Mouse (Mus musculus): ENCODE measurements around the gene Skor1.

Skor1 gene

DNA sequence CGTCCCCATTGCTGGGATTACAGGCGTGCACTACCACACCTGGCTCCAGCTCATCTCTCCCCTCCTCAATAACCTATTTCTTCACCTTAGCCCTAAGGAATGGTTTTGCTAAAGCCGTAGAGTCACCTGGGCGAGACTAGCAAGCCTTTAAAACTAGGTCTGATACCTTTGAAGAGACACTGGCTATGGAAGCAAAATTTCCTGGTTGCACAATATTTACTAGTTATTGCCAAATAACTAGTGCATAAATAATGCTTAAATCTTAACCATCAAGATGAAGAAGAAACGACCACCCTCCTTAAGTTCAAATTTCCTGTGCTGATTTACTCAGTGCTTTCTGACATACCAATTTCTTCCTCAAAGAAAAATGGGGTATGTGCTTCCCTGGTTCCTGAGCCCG is 15.1 kb downstream of the Skor1 start:
- DNase-seq (ENCODE audit: low spot score): no peak

DNA sequence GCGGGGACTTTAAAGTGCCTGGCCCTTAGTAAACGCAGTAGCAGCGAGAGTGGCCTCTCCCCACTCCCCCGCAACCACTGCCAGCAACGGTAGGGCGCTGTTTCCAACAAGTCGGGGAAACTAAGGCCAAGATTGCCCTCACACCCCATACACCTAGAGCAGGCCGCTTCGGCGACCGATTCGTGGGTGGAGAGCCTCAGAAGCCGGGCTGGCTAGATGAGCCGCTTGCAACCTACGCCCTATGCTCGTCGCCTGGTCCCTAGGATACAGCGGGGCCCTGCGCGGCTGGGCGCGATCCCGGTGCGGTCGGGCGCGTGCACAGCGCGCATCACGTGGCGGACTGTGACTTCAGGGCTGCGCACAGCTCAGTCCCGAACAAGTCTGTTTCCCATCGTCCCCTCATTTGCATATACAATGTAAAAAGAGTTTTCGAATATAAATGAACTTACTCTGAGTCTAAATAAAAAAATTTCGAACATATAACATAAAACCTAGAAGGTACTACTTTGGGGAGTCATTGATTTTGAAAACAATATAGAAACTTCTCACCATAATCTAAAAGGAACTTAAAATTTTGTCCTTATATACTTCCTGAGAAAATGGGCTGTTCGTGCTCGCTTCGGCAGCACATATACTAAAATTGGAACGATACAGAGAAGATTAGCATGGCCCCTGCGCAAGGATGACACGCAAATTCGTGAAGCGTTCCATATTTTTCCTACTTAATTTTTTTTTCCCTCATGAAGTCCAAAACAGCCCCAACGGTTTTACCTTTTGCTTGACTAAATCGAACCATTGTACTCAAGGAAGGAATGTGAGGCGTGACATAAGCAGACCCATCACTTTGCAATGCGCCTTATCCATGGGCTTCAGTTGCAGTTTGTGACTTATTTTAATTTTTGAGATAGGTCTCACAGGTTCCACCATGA is 15.8 kb downstream of the Skor1 start:
- DNase-seq (ENCODE audit: low spot score): peak; percentile 84

DNA sequence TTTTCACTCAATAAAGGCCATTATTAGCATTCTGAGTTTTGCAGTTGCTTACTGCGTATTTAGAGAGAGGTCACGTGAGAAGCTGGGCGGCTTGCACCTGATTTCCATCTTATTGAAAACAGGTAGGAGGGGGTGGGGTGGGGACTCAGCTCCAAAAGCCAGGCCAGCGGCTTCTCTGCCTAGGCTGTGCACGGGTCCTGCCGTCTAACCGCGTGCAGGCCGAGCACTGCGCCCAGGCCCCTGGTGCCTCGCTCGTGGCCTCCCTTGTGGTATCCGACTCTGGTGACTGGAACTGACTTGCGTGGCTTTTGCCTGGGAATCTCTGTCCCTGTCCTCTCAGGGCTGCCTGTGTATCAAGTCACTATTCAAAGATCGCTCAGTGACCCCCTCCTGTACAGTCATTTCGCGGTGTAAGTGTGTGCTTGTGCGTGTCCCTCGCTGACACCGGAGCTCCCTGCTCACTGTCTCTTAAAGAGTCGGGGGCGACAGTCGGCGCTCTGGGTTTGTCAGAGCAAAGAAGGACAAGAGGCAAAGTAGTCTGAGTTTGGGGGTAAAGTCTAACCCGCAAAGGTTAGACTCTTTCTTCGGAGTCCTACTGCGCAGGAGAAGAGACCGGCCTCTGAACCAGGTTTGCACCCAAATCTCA is 16.7 kb downstream of the Skor1 start:
- DNase-seq (ENCODE audit: low spot score): peak; percentile 40

DNA sequence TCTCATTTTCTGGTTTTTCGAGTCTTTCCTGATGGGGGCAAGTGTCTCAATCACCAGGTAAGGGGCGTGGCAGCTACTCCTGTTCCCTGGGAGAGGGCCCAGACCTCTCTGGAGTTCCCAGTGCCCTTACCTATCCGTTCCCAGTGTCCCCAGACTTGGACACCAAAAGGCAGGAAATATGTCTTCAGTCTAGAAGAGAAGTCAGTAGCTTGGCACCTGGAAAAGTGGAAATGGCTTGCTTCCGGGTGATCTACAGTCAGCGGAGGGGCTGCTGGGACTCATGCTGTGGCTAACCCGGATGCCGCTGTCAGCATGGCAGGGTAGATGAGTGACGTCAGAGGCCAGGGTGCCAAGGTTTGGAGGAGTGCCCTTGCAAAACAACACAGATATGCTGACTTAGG is 19.1 kb downstream of the Skor1 start:
- DNase-seq (ENCODE audit: low spot score): no peak

DNA sequence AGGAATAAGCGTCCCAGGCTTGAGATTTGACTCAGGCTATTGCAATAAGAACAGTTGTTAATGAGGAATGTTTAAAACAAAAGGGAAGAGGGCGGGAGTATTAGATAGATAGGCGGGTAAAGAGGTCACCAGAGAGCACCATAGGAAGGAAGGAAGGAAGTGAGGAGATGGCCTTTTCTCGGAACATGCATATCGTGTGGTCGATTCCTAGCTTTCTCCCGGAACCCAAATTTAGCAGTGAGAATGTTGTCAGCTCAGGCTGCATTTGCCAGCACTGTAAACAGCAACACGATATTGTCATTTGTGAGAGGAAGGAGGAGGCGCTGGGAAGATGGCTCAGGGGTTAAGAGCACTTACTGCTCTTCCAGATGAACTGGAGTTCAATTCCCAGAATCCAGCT is 24.2 kb downstream of the Skor1 start:
- DNase-seq (ENCODE audit: low spot score): no peak

DNA sequence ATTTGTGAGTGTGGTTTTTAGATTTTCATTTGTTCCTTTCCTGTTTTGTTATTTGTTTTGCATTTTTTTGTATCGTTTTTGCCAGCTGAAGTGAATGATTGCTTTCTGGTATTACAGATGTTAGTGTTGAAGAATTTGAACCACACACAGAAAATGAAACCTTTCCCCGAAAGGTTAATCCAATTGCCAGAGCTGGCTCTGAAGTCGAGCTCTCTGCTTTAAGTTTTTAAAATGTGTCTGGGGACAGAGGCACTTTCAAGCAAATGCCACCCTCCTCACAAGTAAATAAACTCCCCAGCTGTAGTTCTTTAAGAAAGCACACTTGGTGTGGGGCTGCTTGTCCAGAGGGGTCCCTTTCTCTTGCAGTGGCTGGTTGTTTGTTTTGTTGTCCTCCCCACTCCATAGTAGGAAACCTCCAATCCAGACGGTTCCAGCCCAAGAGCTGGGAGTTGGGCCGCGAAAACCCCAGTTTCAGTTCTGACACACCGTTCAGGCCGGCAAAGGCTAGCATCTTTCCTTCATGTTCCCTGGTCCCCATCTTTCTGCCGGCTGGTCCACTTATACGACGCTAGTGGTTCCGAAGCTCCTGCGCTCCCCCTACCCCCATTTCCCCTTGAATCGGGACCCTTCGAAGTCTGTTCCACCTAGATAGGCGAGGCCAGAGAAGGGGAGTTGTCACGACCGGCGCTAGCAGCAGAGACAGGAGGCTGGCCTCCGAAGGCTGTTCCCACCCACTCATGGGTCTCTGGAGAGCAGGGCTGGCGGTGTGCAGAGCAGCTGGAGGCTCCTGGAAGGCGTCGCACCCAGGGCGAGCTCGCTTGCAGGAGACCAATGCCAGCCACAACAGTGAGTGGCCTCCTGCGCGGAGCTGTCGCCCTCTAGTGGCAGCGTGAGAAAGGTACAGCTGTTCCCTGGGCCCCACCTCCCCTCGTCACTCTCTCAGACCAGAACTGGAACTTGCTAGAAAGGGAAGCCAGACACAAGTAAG is 25.0 kb downstream of the Skor1 start:
- peak; percentile 80 for DNase-seq (ENCODE audit: low spot score)

DNA sequence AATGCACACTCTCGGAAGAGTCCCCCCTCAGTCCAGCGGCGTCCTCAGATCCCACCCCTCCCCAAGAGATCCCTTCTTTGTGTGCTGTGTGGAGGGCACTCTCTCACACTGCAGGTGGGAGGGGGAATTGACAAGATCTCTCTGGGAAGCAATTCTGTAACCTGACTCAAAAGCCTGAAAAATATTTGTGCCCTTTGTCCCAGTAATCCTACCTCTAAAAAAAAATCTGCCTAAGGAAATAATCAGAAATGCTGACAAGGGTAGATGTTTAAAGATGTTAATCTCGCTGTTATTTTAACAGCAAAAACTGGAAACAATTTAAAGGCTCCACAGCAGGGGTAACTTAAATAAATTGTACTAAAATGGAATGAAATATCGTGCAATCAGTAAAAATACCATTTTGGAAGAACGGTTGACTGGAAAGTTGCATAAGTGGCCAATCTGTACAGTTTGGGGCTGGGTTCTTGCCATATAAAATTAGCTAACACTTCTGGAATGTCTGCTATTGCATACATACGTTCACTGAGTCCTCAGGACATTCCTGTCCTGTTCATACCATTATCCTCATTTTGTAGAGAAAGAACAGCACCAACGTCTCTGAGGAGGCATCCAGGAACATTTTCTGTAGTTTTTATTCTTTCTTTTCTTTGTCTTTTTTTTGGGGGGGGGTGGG is 26.5 kb downstream of the Skor1 start:
- DNase-seq (ENCODE audit: low spot score): no peak

DNA sequence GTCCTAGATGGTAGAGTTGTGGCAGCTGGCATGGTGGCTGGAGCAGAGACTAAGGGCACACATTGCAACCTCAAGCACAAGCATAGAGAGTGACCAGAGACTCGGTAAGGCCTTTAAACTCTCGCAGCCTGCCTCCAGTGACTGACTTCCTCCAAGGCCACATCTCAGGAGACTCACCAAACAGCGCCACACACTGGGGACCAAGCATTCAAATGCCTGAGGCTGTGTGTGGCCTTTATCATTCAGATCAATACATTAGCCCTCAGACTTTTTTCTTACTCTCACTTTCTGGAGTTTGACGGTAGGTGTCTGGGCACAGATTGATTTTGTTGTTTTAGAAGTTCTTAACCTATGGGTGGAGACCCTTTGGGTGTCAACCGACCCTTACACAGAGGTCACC is 30.4 kb downstream of the Skor1 start:
- DNase-seq (ENCODE audit: low spot score): no peak

DNA sequence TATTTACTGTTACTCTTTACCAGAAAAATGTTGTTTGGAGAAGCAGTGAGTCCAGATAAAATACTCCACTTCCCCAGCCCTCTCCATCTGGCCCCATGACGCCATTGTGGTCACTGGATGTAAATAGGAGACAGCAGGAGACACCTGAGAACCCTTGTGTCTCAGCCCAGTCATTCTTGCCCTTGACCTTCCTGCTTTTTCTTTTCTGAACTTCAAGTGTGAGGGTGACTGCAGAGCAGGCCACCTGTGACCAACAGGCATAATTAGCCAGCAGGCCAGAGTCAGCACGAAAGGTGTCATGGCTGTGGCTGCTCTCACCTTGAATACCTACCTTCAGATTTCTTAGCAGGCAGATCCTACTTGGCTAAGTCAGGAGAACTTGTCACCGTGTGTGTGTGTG is 36.2 kb downstream of the Skor1 start:
- DNase-seq (ENCODE audit: low spot score): no peak

DNA sequence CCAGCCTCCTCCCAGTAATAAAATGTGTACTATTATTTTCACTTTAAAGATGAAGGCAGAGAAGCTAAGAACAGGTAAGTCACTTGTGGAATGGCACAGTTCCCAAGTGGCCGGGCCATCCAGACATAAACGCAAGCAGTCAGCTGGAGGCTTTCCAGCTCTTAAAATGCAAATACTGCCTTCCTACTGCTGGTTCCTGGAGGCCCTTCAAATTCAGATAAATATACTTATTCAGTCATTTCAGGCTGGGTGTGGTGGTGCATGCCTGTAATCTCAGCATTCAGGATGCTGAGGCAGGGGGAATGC is 39.0 kb downstream of the Skor1 start:
- DNase-seq (ENCODE audit: low spot score): no peak

DNA sequence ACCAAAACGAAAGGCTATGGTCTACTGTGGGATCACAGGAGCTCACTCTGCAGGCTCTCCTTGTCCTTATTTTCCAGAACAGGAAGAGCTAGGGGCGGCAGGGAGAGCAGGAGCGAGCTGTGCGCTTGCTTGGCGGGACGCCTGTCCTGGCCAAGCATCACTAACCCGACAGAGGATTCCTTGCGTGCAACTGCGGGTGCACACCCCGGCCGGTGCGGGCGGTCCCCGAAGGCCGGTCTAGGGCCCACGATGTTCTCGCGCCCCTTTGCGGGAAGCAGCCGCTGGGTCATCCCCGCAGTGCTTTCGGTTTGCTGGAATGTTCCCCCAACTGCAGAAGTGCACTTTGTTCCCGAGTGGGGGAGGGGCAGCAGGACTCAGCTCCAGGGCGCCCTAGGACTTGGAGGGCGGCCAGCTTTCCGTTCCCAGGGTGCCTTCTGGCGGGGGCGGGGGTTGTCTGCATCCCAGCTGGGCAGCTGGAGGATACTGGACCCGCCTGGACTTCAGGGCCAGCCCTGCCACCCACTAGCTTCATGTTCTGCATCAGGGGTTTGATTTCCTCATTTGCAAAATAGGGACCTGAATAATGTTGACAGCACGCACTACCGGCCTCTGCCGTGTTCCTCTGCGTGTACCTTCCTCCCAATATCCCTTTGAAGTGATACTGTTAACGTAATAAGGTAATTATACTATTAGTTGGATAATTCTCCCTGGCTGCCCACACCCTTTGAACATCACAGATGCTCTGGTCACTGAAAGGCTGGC is 39.6 kb downstream of the Skor1 start:
- DNase-seq (ENCODE audit: low spot score): peak; percentile 94

DNA sequence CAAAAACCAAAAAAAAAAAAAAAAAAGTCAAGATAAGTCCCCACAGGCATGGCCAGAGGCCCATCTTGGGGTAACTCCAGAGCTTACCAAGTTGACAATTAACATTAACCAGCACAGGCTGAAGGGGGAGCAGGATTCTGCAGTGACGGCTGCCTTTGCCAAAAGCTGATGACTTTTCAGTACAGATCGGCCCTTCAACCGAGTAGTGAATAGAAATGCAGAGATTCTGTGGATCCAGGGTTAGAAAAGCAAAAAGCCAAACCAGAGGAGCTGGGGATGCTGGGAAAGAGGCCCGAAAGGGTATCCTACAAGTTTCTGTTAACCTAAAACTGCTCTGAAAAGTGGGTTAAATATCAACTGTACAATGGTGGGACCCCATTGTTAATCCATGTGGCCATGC is 40.2 kb downstream of the Skor1 start:
- no peak for DNase-seq (ENCODE audit: low spot score)

DNA sequence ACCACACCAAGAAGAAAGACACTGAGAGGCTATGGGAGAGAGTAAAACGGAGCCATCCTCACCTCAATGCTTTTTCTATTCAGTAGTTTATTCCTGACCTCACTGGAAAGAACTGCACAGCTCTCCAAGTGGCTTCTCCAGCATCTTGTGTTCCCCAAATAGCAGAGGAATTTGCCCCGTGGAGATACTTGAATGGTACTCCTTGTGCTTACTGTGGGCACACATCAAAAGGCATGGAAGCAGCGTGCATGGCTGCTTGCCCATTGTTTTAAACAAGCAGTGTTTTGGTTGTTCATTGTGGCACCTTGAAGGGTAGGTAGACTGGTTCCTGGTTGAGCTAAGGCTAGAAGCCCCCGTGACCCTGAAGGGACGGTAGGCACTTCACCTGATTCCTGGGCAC is 48.1 kb downstream of the Skor1 start:
- DNase-seq (ENCODE audit: low spot score): no peak

DNA sequence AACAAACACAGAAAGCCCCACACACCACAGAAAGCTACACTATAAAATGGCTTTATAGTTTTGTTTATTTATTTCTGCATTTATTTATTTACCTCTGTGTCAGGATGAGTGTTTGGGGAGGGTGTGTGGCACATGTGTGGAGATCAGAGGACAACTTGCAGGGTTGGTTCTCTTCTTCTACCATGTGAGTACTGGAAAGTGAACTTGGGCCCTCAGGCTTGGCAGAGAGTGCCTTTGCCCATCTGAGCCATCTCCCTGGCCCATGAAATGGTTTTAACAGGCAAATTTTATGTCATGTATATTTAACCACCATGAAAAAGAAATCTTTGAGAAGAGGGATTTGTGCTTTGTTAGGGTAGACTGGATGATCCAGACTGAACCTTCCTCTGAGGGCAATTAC is 48.9 kb downstream of the Skor1 start:
- DNase-seq (ENCODE audit: low spot score): no peak

DNA sequence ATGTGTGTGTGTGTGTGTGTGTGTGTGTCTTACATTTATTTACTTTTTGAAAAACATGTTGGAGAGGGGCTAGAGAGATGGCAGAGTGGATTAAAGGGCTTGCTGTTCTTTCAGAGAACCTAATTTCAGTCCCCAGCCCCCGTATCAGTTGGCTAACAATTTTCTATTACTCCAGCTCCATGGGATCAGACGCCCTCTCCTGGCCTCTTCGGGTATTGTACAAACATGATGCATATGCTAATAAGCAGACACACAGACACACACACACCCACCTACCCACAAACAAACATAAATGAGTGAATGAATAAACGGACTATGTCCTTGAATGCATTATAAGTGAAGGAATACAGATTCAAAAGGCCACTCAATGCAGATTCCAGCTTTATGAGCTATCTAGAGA is 49.4 kb downstream of the Skor1 start:
- no peak for DNase-seq (ENCODE audit: low spot score)

DNA sequence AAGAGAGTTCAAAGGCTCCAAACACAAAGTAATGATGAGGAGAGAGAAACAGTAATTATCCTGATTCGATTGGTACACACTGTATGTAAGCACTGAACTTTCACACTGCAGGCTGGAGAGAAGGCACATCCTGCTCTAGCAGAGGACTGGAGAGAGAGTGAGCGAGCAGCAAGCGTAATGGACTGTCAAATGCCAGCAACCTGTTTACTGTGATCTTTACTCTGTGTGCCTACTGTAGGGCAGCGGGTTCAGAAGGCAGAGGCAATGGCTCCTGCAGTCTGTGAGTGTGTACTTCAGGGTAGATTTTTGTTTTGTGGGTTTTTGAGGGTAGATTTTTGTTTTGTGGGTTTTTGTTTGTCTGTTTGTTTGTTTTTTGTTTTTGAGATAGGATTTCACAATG is 49.9 kb downstream of the Skor1 start:
- no peak for DNase-seq (ENCODE audit: low spot score)

DNA sequence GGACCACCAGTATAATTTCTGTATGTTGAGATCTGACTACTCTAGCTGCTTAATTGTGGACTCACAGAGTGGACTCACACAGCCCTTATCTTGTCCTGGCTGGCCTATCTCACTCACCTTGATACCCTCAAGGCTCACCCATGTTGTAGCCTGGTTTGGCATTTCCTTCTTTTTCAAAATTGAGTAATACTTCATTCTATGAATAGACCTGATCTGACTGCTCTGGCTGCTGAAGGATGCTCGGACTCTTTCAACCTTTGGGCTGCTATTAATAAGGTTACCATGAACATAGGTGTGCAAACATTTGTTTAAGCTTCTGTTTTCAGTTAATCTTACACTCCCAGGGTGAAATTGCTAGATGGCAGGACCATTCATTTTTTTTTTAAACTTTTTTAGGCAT is 51.6 kb downstream of the Skor1 start:
- DNase-seq (ENCODE audit: low spot score): no peak

DNA sequence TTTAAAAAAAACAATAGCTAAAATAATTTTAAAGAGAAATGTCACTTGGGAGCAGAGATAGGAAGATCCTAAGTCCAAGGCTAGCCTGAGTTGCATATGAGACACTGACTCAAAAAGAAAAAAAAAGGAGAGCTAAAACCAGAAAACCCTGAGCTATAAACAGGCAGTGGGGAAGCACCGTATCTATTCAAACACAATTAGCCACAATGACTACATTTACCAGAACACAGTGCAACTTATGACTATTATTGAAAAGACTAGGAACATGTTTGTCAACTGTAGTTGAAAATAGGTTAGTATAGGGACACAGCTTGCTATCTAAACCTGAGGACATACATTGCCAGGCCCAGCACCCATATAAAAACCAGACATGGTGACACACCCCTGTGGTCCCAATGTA is 54.7 kb downstream of the Skor1 start:
- DNase-seq (ENCODE audit: low spot score): no peak

DNA sequence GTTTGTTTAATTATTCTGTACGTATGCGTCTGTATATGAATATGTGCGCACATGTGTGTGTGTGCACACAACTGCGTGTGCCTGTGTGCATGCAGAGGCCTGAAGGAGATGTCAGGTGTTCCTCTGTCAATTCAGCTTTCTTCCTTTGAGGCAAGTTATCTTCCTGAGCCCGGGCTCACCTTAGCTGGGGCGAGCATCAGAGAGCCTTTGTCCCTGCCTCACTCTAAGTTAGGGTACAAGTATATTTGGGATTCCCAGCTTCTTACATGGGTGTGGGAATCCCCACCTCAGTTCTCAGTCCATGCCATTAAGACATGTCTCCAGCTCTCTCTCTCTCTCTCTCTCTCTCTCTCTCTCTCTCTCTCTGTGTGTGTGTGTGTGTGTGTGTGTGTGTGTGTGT is 56.2 kb downstream of the Skor1 start:
- DNase-seq (ENCODE audit: low spot score): no peak

DNA sequence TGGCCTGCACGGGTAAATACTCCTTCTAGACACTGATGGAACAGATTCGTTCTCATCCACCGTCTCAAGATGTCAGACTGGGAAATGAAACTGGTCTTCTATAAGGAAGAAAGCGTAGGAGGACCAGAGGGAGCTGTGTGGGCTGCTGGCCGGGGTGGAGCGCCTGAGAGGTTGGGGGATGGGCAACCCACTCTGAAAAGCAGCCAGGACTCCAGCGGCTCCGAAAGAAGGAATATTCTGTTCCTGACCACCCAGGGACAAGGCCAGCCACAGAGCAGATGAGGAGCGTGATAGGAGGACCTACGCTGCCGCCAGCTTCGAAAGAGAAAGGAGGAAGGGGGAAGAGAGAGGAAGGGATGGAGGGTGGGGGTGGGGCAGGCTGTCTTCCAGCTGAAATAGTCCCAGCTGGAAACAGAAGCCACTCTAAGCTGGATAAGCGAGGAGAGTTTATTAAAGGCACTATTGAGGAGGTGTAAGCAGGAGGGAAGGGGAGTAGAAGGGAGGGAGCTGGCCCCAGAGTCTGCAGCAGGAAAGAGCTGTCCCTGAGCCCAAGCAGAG is 56.7 kb downstream of the Skor1 start:
- DNase-seq (ENCODE audit: low spot score): peak; percentile 58

Measured in ovary, postnatal 10 days (tissue).